Mouse (Mus musculus) hindbrain, postnatal 0 days (tissue): Measurements from ENCODE around the gene Acsl1. TPM values are rescaled to one million over a fixed set of nuclear protein-coding genes. Genes with fewer than 3 reads are reported as not detected.
A peak's percentile ranks its signal among the peaks of the same experiment; 100 is the strongest.

ENCODE experiments used
- ATAC-seq: fragments of 200-750 bp; cut with Nextera tagmentation; 2 replicates; pipeline ENCODE4 v1.8.0; 2017; ENCODE audit warnings: mild to moderate bottlenecking, moderate TSS enrichment, moderate library complexity
- DNase-seq: peaks from one replicate; pipeline ENCODE4 v3.0.0-alpha.2; 2015; ENCODE audit warnings: low spot score
- H3K27ac ChIP-seq: fragments of 300-500 bp; sonication (generic); 2 replicates; pipeline ENCODE4 v1.5.1; 2014; ENCODE audit warnings: mild to moderate bottlenecking
- H3K27me3 ChIP-seq: fragments of 300-500 bp; sonication (generic); 2 replicates; pipeline ENCODE4 v1.6.1; 2014; ENCODE audit warnings: low read length, mixed read lengths; ENCODE audit not compliant: insufficient read depth
- H3K36me3 ChIP-seq: fragments of 300-500 bp; sonication (generic); 2 replicates; pipeline ENCODE4 v1.6.1; 2014; ENCODE audit warnings: low read length, mixed read lengths; ENCODE audit not compliant: insufficient read depth
- H3K4me1 ChIP-seq: fragments of 300-500 bp; sonication (generic); 2 replicates; pipeline ENCODE4 v1.6.1; 2014; ENCODE audit warnings: antibody characterized with exemption, low read length, mixed read lengths; ENCODE audit not compliant: insufficient read depth
- H3K4me2 ChIP-seq: fragments of 300-500 bp; sonication (generic); 2 replicates; pipeline ENCODE4 v1.6.1; 2014; ENCODE audit warnings: low read depth, mild to moderate bottlenecking, low read length, moderate library complexity, mixed read lengths
- H3K4me3 ChIP-seq: fragments of 300-500 bp; sonication (generic); 2 replicates; pipeline ENCODE4 v1.5.1; 2014; ENCODE audit warnings: low read length
- H3K9ac ChIP-seq: fragments of 300-500 bp; sonication (generic); replicated peaks from 2 replicates; pipeline ENCODE4 v1.6.1; 2014; ENCODE audit warnings: mild to moderate bottlenecking, low read length, moderate library complexity, mixed read lengths
- H3K9me3 ChIP-seq: fragments of 300-500 bp; sonication (generic); 2 replicates; pipeline ENCODE4 v1.6.1; 2016; ENCODE audit warnings: low read length, mixed read lengths
- CTCF ChIP-seq: IDR thresholded peaks from 2 replicates; pipeline ENCODE4 v1.5.1; 2016; ENCODE audit warnings: antibody characterized with exemption, control low read depth, low read depth
- WGBS: fragments of 180-500 bp; shearing (Covaris S2); extraction: QIAGEN DNeasy Blood & Tissue Kit; methylation state at CpG from one replicate; pipeline ENCODE4 v1.1.7; 2014; 5-methylcytosine and 5-hydroxymethylcytosine counted together
- polyA plus RNA-seq: library from polyadenylated mRNA; unstranded; fragments of >200 nt; fragmentation: Nextera tagmentation; extraction: Ambion mirVana; gene quantifications from 2 replicates; pipeline ENCODE4 v1.2.1, GENCODE M21; 2015
- total RNA-seq: library from RNA; depleted of rRNA; stranded (reverse); fragments of >200 nt; gene quantifications from 2 replicates; pipeline ENCODE4 v1.2.3, GENCODE M21; 2014

Gene Acsl1
- total and polyA plus RNA-seq, 2 experiments from 2014 or later: 25.6 to 29.0 TPM

- Histone ChIP-seq H3K27ac (no peak overlapping the region), H3K9me3 (peaks cover 8% of the 10 kb centered on the region; the same call in 1 of the 2 replicates), H3K36me3 (no peaks in the 10 kb centered on the region), H3K4me2 (no peak overlapping the region), H3K27me3 (no peaks in the 10 kb centered on the region), H3K9ac (no peak overlapping the region), H3K4me1 (no peaks in the 10 kb centered on the region), H3K4me3 (no peak overlapping the region)
- TF ChIP-seq CTCF: no peak
- 81% methylated on average over 6 of the region's 6 CpGs for WGBS
- ATAC-seq: no peak
- no peak for DNase-seq
These were observed 12.5 kb upstream of the Acsl1 start for GRCm38 (mm10) chr8:46458215-46458811.

DNA sequence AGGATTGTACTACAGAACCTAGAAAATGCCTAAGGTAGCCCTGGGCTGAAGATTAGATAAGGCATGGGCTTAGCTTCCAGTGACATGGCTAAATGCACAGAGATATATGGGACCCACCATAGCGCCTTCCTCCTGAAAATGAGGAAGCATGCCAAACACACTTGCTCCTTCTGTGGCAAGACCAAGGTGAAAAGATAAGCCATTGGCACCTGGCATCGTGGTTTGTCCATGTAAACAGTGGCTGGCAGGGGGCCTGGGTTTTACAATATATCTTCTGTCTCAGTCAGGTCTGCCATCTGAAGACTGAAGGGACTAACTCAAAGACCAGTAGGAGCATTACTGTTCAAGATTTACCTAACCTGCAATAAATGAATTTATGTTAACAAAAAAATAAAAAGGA is 2.4 kb upstream of the Acsl1 start:
- H3K4me2 ChIP-seq: no peak overlapping the region
- TF ChIP-seq CTCF: no peak

DNA sequence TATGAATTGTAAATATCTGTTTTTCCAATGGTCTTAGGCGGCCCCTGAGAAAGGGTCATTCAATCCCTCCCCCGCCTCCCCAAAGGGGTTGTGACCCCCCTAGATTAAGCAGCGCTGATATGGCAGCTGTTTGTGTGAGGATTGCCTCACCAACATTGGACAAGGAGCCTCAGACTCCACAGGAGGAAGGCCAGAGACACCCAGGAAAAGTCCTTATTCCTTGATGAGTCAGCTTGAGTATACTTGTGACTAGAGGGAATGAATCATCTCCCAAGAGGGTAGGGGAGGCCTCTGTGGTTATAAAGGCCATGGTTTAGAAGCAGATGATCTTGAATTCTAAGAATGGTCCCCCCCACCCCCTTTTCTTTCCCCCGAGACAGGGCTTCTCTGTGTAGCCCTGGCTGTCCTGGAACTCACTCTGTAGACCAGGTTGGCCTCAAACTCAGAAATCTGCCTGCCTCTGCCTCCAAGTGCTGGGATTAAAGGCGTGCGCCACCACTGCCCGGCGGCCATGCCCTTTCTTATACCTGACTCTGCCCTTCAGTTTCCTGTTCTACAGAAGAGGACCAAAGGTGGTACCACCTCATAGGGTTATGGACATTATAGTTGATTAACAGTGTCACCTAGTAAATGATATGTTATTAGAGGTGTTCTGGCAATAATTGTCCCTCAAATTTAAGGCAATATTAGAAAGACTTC is 1.6 kb upstream of the Acsl1 start:
- DNase-seq (no peak), ATAC-seq (no peak)
- no peaks in the 10 kb centered on the region for H3K27me3 ChIP-seq
- H3K27ac ChIP-seq: no peak overlapping the region
- no peaks in the 10 kb centered on the region for H3K4me1 ChIP-seq
- H3K4me2 ChIP-seq: no peak overlapping the region
- WGBS: 92% methylated on average over 8 of the region's 8 CpGs
- H3K9ac ChIP-seq: no peak overlapping the region
- TF ChIP-seq CTCF: no peak
- no peaks in the 10 kb centered on the region for H3K9me3 ChIP-seq
- H3K36me3 ChIP-seq: no peaks in the 10 kb centered on the region
- H3K4me3 ChIP-seq: no peak overlapping the region

More for the DNA sequence above, 2.4 kb upstream of the Acsl1 start:
- no peaks in the 10 kb centered on the region for H3K36me3 ChIP-seq
- no peak overlapping the region for H3K4me3 ChIP-seq
- no peaks in the 10 kb centered on the region for H3K4me1 ChIP-seq
- DNase-seq: no peak
- no peak for ATAC-seq
- no peaks in the 10 kb centered on the region for H3K9me3 ChIP-seq
- H3K27ac ChIP-seq: no peak overlapping the region
- H3K27me3 ChIP-seq: no peaks in the 10 kb centered on the region
- WGBS: 88% methylated on average over 2 of the region's 2 CpGs
- H3K9ac ChIP-seq: no peak overlapping the region

DNA sequence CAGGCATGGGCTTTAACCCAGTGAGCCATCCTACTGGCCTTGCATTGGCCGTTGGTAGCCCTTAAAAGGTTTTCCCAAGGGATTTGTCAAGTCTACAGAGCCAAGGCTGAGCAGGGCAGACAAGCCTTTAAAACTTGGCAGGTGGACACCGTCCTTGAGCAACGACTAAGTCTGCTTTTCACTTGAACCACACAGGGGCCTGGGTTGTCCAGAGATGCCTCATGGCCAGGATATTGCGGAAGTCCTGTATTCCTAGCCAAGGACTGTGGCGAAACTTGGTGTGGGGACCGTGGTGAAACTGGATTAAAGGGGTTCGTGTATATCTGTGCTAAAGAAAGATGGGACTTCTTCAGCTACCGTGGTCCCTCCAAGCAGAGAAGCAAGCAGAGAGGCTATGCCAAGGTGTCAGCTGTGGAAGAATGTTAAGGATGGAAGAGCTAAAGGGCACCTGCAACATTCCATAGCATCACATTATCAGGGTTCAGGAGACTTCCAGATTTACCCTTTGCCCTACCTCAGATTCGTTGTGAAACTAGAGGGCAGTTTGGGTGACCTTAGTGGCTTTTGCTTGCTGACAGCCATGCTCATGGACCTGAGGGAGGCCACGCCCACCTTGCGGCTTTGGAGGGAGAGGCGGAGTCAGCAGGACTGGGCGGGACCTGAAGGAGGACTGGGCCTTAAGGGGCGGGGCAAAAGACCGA is 596 bp upstream of the Acsl1 start:
- Histone ChIP-seq H3K4me1 (no peaks in the 10 kb centered on the region), H3K4me2 (peak overlapping the region; percentile 83), H3K27me3 (no peaks in the 10 kb centered on the region), H3K9me3 (no peaks in the 10 kb centered on the region), H3K36me3 (no peaks in the 10 kb centered on the region), H3K27ac (peak overlapping the region; percentile 95), H3K9ac (no peak overlapping the region), H3K4me3 (peak overlapping the region; percentile 94)
- no peak; the same call in 1 of the 2 replicates for ATAC-seq
- no peak for DNase-seq
- 35% methylated on average over 15 of the region's 15 CpGs for WGBS
- TF ChIP-seq CTCF: no peak

GRCm38 (mm10) chr8:46471926-46472485 is 1.2 kb downstream of the Acsl1 start:
- Histone ChIP-seq H3K36me3 (no peaks in the 10 kb centered on the region), H3K4me1 (no peaks in the 10 kb centered on the region), H3K27me3 (no peaks in the 10 kb centered on the region), H3K4me3 (peak overlapping the region; percentile 94), H3K9ac (peak overlapping the region; percentile 96), H3K27ac (peak overlapping the region; percentile 37; the same call in 1 of the 2 replicates), H3K4me2 (peak overlapping the region; percentile 83), H3K9me3 (no peaks in the 10 kb centered on the region)
- ATAC-seq: peak; percentile 4; the same call in 1 of the 2 replicates
- WGBS: 28% methylated on average over 9 of the region's 9 CpGs
- DNase-seq: no peak
- no peak for TF ChIP-seq CTCF

GRCm38 (mm10) chr8:46474120-46474519 is 3.3 kb downstream of the Acsl1 start:
- H3K4me3 ChIP-seq: no peak overlapping the region
- no peak for DNase-seq
- no peak overlapping the region for H3K9ac ChIP-seq
- no peaks in the 10 kb centered on the region for H3K4me1 ChIP-seq
- ATAC-seq: no peak
- no peaks in the 10 kb centered on the region for H3K27me3 ChIP-seq
- no peaks in the 10 kb centered on the region for H3K9me3 ChIP-seq
- TF ChIP-seq CTCF: no peak
- H3K36me3 ChIP-seq: no peaks in the 10 kb centered on the region
- WGBS: 91% methylated on average over 3 of the region's 3 CpGs
- no peak overlapping the region for H3K27ac ChIP-seq
- H3K4me2 ChIP-seq: no peak overlapping the region
